Mouse (Mus musculus) spleen, adult 2 months (tissue): ENCODE results near the gene Arg1.

Source experiments
- CTCF ChIP-seq: fragments of 200-500 bp; IDR thresholded peaks from 2 replicates; pipeline ENCODE4 v1.5.1; 2011; ENCODE audit warnings: mild to moderate bottlenecking, inconsistent platforms; ENCODE audit not compliant: insufficient read depth, insufficient read length, insufficient replicate concordance; ENCODE audit errors: extremely low read depth
- POLR2A ChIP-seq: fragments of 200-500 bp; IDR thresholded peaks from 2 replicates; pipeline ENCODE4 v1.6.1; 2011; ENCODE audit warnings: low read depth, low read length, inconsistent platforms

- no peak for TF ChIP-seq CTCF
- TF ChIP-seq POLR2A = no peak
Measured at GRCm38 (mm10) chr10:24958280-24959042, 31.2 kb upstream of the Arg1 start.
